Mouse (Mus musculus): ENCODE results near the gene Cdk5r2. TPM values are rescaled to one million over a fixed set of nuclear protein-coding genes. Genes with fewer than 3 reads are reported as not detected.

Gene Cdk5r2
- not detected for total RNA-seq (2023)

GRCm38 (mm10) chr1:74854306-74855056, at the start of gene Cdk5r2:
TSS of gene Cdk5r2 (plus strand) at chr1:74854934.

GRCm38 (mm10) chr1:74885369-74886042, 30.8 kb downstream of the Cdk5r2 start, which contains the start of gene Fev:
TSS of gene Fev (minus strand) at chr1:74885419.

GRCm38 (mm10) chr1:74893134-74893855, 38.6 kb downstream of the Cdk5r2 start, which contains the start of gene Cryba2:
TSS of gene Cryba2 (minus strand) at chr1:74893143.

Other genes with a start within 250 kb of the Cdk5r2 start
- gene Ttll4, start 193.2 kb upstream of the Cdk5r2 start, total RNA-seq (2023), result 54.8 TPM
- 3.5 TPM for gene Cyp27a1, start 141.4 kb upstream of the Cdk5r2 start, total RNA-seq (2023)
- not detected for gene Prkag3, start 105.7 kb upstream of the Cdk5r2 start, total RNA-seq (2023)
- gene Wnt6, start 83.0 kb upstream of the Cdk5r2 start, total RNA-seq (2023), result not detected
- 0.62 TPM for gene Wnt10a, start 63.4 kb upstream of the Cdk5r2 start, total RNA-seq (2023)
- gene Fev, start 30.5 kb downstream of the Cdk5r2 start, total RNA-seq (2023), result not detected
- not detected for gene Cryba2, start 38.2 kb downstream of the Cdk5r2 start, total RNA-seq (2023)
- not detected for gene Cfap65, start 80.7 kb downstream of the Cdk5r2 start, total RNA-seq (2023)
- 0.44 TPM for gene Ihh, start 96.7 kb downstream of the Cdk5r2 start, total RNA-seq (2023)